Mouse (Mus musculus) megakaryocyte, embryonic 14.5 days (primary cell): ENCODE measurements around the gene Pdlim4.

ENCODE experiments used
- FLI1 ChIP-seq: IDR thresholded peaks from 2 replicates; pipeline ENCODE4 v1.6.1; 2012; ENCODE audit warnings: low read length, inconsistent platforms, mixed read lengths
- GATA1 ChIP-seq: IDR thresholded peaks from 3 replicates; pipeline ENCODE4 v1.6.1; 2012; ENCODE audit warnings: mixed read lengths, low read length, inconsistent platforms, borderline replicate concordance

GRCm38 (mm10) chr11:54028997-54029396, 39.8 kb downstream of the Pdlim4 start:
- TF ChIP-seq GATA1 (no peak), FLI1 (no peak)
